Mouse (Mus musculus): Measurements from ENCODE around the gene Rpl18. TPM values are rescaled to one million over a fixed set of nuclear protein-coding genes. Genes with fewer than 3 reads are reported as not detected.

Rpl18 gene
- polyA plus RNA-seq (2017; shearing (Covaris generic)): 1,532 TPM

DNA sequence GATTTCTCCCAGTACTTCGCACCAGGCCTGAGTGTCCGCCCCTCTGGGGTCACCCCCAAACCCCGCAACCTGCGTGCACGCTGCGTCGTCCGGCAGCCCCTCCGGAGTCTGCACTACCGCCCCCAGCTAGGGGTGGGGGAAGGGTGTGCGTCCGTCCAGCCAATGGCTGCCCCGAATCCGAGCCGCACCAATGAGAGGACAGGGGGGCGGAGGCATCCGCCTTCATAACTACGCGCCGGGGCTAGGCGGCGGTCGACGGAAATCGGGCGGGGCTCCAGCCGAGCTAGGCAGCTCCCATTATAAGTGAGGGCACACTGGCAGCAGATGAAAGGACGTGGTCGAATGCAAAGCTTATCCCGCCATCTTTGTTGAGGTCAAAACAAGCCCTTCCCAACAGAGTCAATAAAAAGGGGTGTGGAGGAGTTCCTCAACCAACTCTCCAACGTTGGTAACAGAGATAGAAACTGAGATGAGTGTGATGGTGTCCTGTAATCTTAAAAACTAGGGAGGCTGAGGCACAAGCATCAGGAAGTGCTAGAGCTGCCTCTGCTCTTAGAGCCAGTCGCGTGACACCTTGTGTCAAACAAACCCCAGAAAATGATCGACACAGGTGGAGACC, at the start of gene Rpl18:
TSS of gene Rpl18 (plus strand) at position 368 of the 619 bp plus-strand sequence.

DNA sequence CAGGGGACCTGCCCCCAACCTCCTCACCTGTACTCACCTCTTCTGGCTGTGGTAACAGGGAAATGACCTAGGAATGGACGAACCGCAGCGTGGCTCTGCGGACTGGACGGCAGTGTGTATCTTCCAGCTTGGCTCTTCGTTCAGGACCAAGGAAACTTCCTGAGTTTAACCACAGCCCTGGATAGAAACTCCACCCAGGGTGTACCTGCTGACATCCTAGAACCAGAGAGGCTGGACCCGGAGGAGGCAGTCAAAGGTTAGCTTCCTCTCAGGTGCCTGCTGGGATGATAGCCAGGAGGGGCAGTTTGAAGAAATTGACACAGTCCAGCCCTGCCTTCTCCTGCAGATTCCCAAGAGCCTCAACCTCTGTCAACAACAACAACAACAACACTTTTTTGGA, 49.1 kb upstream of the Rpl18 start, which contains the start of gene Fut2:
TSS of gene Fut2 (minus strand) at position 234 of the 400 bp plus-strand sequence.

DNA sequence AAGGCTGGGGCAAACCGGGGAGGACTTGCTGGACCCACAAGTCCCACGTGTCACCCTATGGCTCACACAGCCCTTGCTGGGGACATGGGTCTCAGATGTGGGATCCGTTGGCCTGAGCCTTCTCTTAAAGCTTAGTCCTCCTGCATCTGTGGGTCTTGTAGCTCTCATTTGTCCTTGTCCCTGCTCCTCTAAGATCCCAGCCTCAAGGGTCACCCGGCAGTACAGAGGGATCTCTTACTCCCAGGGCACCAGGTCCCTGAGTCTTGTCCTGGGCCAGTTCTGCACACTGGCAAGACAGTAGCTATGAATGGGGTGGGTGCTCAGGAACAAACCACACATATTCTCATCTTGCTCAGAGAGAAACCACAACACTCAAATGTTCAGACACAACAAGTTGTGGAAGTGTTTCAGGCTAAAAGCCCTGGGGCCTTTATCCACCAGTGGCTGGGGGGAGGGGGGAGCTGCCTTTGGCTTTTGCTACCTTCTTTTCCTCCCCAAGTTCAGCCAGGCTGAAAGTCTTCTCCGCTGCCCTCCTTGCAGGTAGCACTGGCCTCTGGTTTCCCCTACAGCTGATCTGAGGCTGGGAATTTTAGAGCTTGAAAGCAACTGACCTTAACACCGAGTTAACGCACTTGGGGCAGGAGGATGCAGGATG, 31.7 kb upstream of the Rpl18 start, which contains the start of gene Ntn5:
TSS of gene Ntn5 (plus strand) at position 627 of the 655 bp plus-strand sequence.

DNA sequence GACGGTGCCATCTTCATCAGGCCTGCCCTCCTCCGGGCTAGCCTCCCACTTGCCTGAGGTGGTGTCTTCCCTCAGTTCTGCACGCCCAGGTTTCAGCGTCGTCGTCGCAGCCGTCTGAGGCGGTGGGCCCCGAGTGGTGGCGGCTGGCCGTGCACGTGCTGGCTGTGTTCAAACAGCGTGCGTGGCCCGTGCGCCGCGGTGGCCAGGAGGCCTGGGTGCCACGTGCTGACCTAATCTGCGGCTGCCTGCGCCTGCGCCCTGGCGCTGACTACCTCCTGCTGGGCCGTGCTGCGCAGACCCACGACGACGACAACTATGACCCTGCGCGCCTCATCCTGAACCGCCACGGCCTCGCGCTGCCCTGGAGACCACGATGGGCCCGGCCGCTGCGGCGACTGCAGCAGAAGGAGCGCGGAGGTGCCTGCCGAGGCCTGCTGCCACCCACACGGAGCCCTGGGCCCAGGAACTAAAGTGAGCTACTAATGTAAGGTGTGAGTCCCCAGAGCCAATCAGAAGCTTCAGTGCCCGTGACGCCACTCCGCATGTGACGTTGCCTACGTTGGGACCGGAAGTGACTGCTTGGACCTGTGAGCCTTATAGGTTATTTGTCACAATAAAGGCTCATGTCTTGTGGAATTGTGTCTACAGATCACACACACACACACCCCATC, 21.2 kb upstream of the Rpl18 start, which contains the start of gene Sec1:
TSS of gene Sec1 (minus strand) at position 482 of the 671 bp plus-strand sequence.

DNA sequence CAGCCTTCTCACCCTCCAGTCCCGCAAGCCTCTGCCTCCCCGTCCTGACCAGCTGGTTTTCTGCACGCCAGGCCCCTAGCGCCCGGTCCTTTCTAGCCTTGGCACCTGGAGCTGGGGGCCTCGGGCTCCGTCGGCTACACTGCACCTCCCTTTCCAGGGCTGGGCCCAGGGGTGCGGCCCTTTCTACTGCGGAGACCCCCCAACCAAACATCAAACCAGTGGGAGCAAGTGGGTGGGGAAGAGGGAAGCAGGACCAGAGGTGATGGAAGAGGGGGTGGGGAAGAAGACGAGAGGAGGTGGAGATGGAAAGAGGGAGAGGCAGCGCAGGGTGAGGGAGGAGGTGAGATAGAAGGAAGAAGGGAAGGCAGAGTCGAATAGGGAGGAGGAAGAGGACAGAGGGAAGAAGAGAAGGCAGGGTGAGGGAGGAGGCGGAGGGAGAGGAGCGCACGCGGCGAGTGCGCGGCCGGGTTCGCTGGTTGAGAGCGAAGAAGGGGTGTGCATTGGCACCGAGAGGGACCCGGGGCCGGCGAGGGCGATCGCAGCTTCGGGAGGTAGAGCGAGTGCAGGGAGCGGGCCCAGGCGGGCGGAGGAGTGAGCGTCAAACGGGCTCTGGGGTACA, 15.6 kb upstream of the Rpl18 start, which contains the start of gene Car11:
TSS of gene Car11 (plus strand) at position 321 of the 619 bp plus-strand sequence.

DNA sequence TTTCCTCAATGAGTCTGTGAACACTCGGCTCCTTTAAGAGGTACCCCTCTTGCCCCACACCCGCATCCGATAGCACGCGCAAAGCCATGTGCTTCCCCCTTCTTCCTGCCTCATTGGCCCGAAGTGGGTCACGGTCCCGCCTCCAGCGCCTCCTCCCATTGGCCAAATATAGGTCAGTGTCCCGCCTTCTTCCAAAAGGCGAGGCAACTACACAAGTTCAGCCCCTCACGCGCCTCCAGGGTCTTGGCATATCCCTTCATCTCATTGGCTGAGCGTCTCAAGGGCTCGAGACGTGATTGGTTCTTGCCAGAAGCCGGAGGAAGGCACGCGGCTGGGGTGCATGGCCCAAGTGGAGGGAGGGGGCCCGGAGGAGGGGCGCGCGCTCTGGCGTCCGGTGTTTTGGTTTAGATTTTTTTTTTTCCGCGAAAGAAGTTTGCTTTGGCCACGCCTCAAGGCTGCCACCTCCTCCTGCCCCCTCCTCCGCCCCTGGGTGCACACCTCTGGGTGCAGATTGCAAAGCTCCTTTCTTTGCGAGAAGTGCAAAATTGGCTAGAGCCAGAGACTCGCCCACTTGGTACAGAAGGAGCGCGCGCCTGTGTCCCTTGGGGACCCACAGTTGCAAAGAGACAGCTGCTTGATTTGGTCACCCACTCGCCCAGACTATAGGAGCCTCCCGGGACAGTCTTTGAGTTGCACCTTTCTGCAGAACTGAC, 10.4 kb upstream of the Rpl18 start, which contains the start of gene Dbp:
TSS of gene Dbp (plus strand) at position 359 of the 713 bp plus-strand sequence.

DNA sequence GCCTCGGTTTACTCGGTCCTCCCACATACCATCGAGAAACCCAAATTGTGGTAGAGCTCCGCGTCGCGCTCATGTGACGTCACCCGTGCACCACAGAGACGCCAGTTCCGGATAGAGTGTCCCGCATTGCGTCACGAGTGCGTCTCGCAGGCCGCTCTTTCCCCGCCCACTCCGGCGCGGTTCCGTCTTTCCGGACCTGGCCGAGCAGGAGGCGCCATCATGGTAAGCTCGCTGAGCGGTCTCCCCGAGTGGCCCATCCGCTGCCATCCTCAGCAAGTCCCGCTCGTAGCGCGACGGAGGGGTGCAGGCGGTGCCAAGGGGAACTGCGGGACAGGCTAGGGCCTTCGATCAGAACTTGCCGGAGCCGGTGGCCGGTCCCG, 2.7 kb downstream of the Rpl18 start, which contains the start of gene Sphk2:
TSS of gene Sphk2 (minus strand) at position 85 of the 380 bp plus-strand sequence.

DNA sequence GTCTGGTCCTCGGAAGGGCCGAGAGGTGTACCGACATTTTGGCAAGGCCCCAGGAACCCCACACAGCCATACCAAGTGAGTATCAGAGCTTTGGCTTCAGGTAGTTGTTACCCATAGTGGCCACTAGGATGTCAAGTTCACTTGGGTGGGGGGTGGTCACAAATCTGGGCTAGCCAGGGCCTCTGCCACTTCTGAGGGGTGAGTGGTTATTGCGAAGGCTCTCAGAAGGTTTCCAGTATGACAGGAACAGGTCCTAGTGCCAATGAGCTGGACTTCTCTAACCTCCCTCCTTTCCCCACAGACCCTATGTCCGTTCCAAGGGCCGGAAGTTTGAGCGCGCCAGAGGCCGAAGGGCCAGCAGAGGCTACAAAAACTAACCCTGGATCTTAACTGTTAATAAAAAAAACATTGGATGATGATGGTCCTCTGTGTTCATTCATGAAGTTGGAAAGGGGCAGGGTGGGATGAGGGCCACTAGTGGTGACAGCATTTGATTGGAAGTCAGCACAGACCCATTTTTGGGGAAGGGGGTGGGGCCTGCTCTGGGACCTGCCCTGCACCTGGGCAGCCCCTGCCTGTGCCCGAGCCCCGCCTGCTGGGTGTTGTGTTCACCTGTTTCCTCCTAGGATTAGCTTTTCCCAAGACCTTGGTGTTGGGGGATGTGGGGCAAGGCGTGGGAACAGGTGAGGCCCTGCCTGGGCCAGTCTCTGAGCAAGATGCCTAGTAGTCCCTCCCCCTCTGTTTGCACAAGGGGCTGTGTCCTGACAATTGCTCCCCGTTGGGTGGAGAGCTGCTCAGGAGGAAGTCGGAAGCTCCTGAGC, 5.4 kb downstream of the Rpl18 start, which contains the start of gene Fam83e:
TSS of gene Fam83e (plus strand) at position 800 of the 821 bp plus-strand sequence.

DNA sequence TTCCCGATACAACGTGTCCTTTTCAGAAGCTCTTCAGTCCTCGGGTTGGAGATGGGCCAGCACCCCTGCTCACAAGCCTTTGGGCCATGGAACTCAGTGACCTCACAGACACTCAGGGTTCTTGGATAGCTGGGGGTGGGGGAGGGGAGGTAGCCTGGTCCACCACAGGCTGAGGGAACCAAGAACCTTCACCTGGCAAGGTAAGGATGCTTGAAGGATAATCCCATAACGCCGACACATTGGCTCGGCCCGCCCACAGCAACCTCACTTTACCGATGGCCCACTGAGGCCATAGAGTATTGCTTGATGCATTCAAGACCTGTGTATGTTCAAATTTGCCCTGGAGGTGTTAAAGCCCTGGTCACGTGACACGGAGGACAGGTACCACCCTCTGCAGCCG, 10.5 kb downstream of the Rpl18 start, which contains the start of gene Spaca4:
TSS of gene Spaca4 (minus strand) at position 101 of the 400 bp plus-strand sequence.

Other genes with a start within 250 kb of the Rpl18 start
- gene Bax, start 248.6 kb upstream of the Rpl18 start, polyA plus RNA-seq (2017; shearing (Covaris generic)): 199 TPM
- gene Tulp2, start 233.6 kb upstream of the Rpl18 start, polyA plus RNA-seq (2017; shearing (Covaris generic)): 2.3 TPM
- not detected for gene Gm45808, start 228.6 kb upstream of the Rpl18 start, polyA plus RNA-seq (2017; shearing (Covaris generic))
- 0.60 TPM for gene Dhdh, start 226.7 kb upstream of the Rpl18 start, polyA plus RNA-seq (2017; shearing (Covaris generic))
- gene Nucb1, start 205.1 kb upstream of the Rpl18 start, polyA plus RNA-seq (2017; shearing (Covaris generic)): 208 TPM
- gene Ppp1r15a, start 189.2 kb upstream of the Rpl18 start, polyA plus RNA-seq (2017; shearing (Covaris generic)): 868 TPM
- 0.39 TPM for gene Plekha4, start 189.1 kb upstream of the Rpl18 start, polyA plus RNA-seq (2017; shearing (Covaris generic))
- gene Hsd17b14, start 160.6 kb upstream of the Rpl18 start, polyA plus RNA-seq (2017; shearing (Covaris generic)): 0.64 TPM
- 38.4 TPM for gene Bcat2, start 145.3 kb upstream of the Rpl18 start, polyA plus RNA-seq (2017; shearing (Covaris generic))
- not detected for gene Fgf21, start 100.0 kb upstream of the Rpl18 start, polyA plus RNA-seq (2017; shearing (Covaris generic))
- 0.21 TPM for gene Fut1, start 98.2 kb upstream of the Rpl18 start, polyA plus RNA-seq (2017; shearing (Covaris generic))
- not detected for gene Izumo1, start 93.6 kb upstream of the Rpl18 start, polyA plus RNA-seq (2017; shearing (Covaris generic))
- gene Rasip1, start 88.0 kb upstream of the Rpl18 start, polyA plus RNA-seq (2017; shearing (Covaris generic)): not detected
- gene Mamstr, start 75.5 kb upstream of the Rpl18 start, polyA plus RNA-seq (2017; shearing (Covaris generic)): not detected
- gene Fut2, start 49.1 kb upstream of the Rpl18 start, polyA plus RNA-seq (2017; shearing (Covaris generic)): not detected
- not detected for gene Ntn5, start 31.4 kb upstream of the Rpl18 start, polyA plus RNA-seq (2017; shearing (Covaris generic))
- not detected for gene Sec1, start 21.1 kb upstream of the Rpl18 start, polyA plus RNA-seq (2017; shearing (Covaris generic))
- gene Car11, start 15.6 kb upstream of the Rpl18 start, polyA plus RNA-seq (2017; shearing (Covaris generic)): 1.7 TPM
- 13.8 TPM for gene Dbp, start 10.4 kb upstream of the Rpl18 start, polyA plus RNA-seq (2017; shearing (Covaris generic))
- 23.7 TPM for gene Sphk2, start 2.5 kb downstream of the Rpl18 start, polyA plus RNA-seq (2017; shearing (Covaris generic))
- not detected for gene Fam83e, start 5.8 kb downstream of the Rpl18 start, polyA plus RNA-seq (2017; shearing (Covaris generic))
- gene Spaca4, start 10.4 kb downstream of the Rpl18 start, polyA plus RNA-seq (2017; shearing (Covaris generic)): not detected
- gene Lmtk3, start 68.3 kb downstream of the Rpl18 start, polyA plus RNA-seq (2017; shearing (Covaris generic)): 0.21 TPM
- gene Sult2b1, start 69.2 kb downstream of the Rpl18 start, polyA plus RNA-seq (2017; shearing (Covaris generic)): 11.7 TPM
- 142 TPM for gene Cyth2, start 99.1 kb downstream of the Rpl18 start, polyA plus RNA-seq (2017; shearing (Covaris generic))
- gene Kcnj14, start 109.3 kb downstream of the Rpl18 start, polyA plus RNA-seq (2017; shearing (Covaris generic)): not detected
- 34.5 TPM for gene Grwd1, start 115.5 kb downstream of the Rpl18 start, polyA plus RNA-seq (2017; shearing (Covaris generic))
- gene Kdelr1, start 157.3 kb downstream of the Rpl18 start, polyA plus RNA-seq (2017; shearing (Covaris generic)): 51.6 TPM
- gene Grin2d, start 162.9 kb downstream of the Rpl18 start, polyA plus RNA-seq (2017; shearing (Covaris generic)): 0.47 TPM
- gene Syngr4, start 181.3 kb downstream of the Rpl18 start, polyA plus RNA-seq (2017; shearing (Covaris generic)): not detected
- gene Tmem143, start 181.5 kb downstream of the Rpl18 start, polyA plus RNA-seq (2017; shearing (Covaris generic)): 5.3 TPM
- gene Emp3, start 205.9 kb downstream of the Rpl18 start, polyA plus RNA-seq (2017; shearing (Covaris generic)): 293 TPM
- 1.3 TPM for gene Ccdc114, start 208.6 kb downstream of the Rpl18 start, polyA plus RNA-seq (2017; shearing (Covaris generic))

Data from effector memory CD4-positive, alpha-beta T cell, adult 5 months (primary cell).